Mouse (Mus musculus) midbrain, embryonic 13.5 days (tissue): ENCODE data around the gene Col3a1. TPM values are rescaled to one million over a fixed set of nuclear protein-coding genes. Genes with fewer than 3 reads are reported as not detected.

ENCODE experiments used
- ATAC-seq: fragments of 200-750 bp; cut with Nextera tagmentation; 2 replicates; pipeline ENCODE4 v1.8.0; 2017; ENCODE audit warnings: mild to moderate bottlenecking, moderate TSS enrichment, moderate library complexity
- H3K27ac ChIP-seq: fragments of 300-500 bp; sonication (generic); 2 replicates; pipeline ENCODE4 v1.5.1; 2015; ENCODE audit warnings: inconsistent platforms, mild to moderate bottlenecking, moderate library complexity
- H3K27me3 ChIP-seq: fragments of 300-500 bp; sonication (generic); 2 replicates; pipeline ENCODE4 v1.6.1; 2015; ENCODE audit warnings: mild to moderate bottlenecking, inconsistent platforms
- H3K36me3 ChIP-seq: fragments of 300-500 bp; sonication (generic); 2 replicates; pipeline ENCODE4 v1.6.1; 2015; ENCODE audit warnings: mild to moderate bottlenecking, inconsistent platforms
- H3K4me1 ChIP-seq: fragments of 300-500 bp; sonication (generic); replicated peaks from 2 replicates; pipeline ENCODE4 v1.6.1; 2015; ENCODE audit warnings: inconsistent platforms
- H3K4me2 ChIP-seq: fragments of 300-500 bp; sonication (generic); replicated peaks from 2 replicates; pipeline ENCODE4 v1.6.1; 2015; ENCODE audit warnings: moderate library complexity, mild to moderate bottlenecking, inconsistent platforms
- H3K4me3 ChIP-seq: fragments of 300-500 bp; sonication (generic); replicated peaks from 2 replicates; pipeline ENCODE4 v1.5.1; 2015; ENCODE audit warnings: mild to moderate bottlenecking, inconsistent platforms
- H3K9ac ChIP-seq: fragments of 300-500 bp; sonication (generic); replicated peaks from 2 replicates; pipeline ENCODE4 v1.6.1; 2015; ENCODE audit warnings: mild to moderate bottlenecking, inconsistent platforms
- H3K9me3 ChIP-seq: fragments of 300-500 bp; sonication (generic); 2 replicates; pipeline ENCODE4 v1.6.1; 2016; ENCODE audit warnings: mild to moderate bottlenecking, inconsistent platforms
- WGBS: fragments of 180-500 bp; shearing (Covaris S2); methylation state at CpG from one replicate; pipeline ENCODE4 v1.1.7; 2015; 5-methylcytosine and 5-hydroxymethylcytosine counted together
- polyA plus RNA-seq: library from polyadenylated mRNA; unstranded; fragments of >200 nt; fragmentation: Nextera tagmentation; extraction: Ambion mirVana; gene quantifications from 2 replicates; pipeline ENCODE4 v1.2.1, GENCODE M21; 2015

Col3a1 gene
- 141 and 184 TPM in 2 replicates for polyA plus RNA-seq

- no peak within 1 kb of the TSS for H3K4me2 ChIP-seq
- ATAC-seq = no peak
- H3K27ac ChIP-seq = no peak within 1 kb of the TSS
- H3K4me3 ChIP-seq = no peak within 1 kb of the TSS
- no peaks in the 10 kb centered on the region for H3K4me1 ChIP-seq
- 94% methylated on average over 4 of the region's 4 CpGs for WGBS
- H3K27me3 ChIP-seq = no peaks in the 10 kb centered on the region
- no peak within 1 kb of the TSS for H3K9ac ChIP-seq
- no peaks in the 10 kb centered on the region for H3K36me3 ChIP-seq
- H3K9me3 ChIP-seq = no peaks in the 10 kb centered on the region
Measured at GRCm38 (mm10) chr1:45311388-45311787, at the start of gene Col3a1. TSS of gene Col3a1 (plus strand) at chr1:45311538.

GRCm38 (mm10) chr1:45269421-45269820 lies 41.9 kb upstream of the Col3a1 start:
- H3K36me3 ChIP-seq = no peaks in the 10 kb centered on the region
- H3K27me3 ChIP-seq = no peaks in the 10 kb centered on the region
- ATAC-seq = no peak
- no peak overlapping the region for H3K4me2 ChIP-seq
- H3K9ac ChIP-seq = no peak overlapping the region
- H3K9me3 ChIP-seq = no peaks in the 10 kb centered on the region
- no peaks in the 10 kb centered on the region for H3K4me1 ChIP-seq
- H3K4me3 ChIP-seq = no peak overlapping the region
- no peak overlapping the region for H3K27ac ChIP-seq

GRCm38 (mm10) chr1:45276006-45276539 lies 35.3 kb upstream of the Col3a1 start:
- no peak for ATAC-seq

GRCm38 (mm10) chr1:45287954-45288353 lies 23.4 kb upstream of the Col3a1 start:
- 85% methylated on average over 1 of the region's 1 CpGs for whole genome bisulfite sequencing
- no peak for ATAC-seq

More at GRCm38 (mm10) chr1:45276006-45276539, 35.3 kb upstream of the Col3a1 start:
- Histone ChIP-seq H3K27ac (no peak overlapping the region), H3K36me3 (no peaks in the 10 kb centered on the region), H3K9me3 (no peaks in the 10 kb centered on the region), H3K9ac (no peak overlapping the region), H3K4me1 (no peaks in the 10 kb centered on the region), H3K27me3 (no peaks in the 10 kb centered on the region), H3K4me3 (no peak overlapping the region), H3K4me2 (no peak overlapping the region)
- WGBS = 59% methylated on average over 2 of the region's 2 CpGs

GRCm38 (mm10) chr1:45290037-45290436 lies 21.3 kb upstream of the Col3a1 start:
- H3K4me1 ChIP-seq = no peaks in the 10 kb centered on the region
- no peaks in the 10 kb centered on the region for H3K27me3 ChIP-seq
- H3K4me2 ChIP-seq = no peak overlapping the region
- H3K9ac ChIP-seq = no peak overlapping the region
- ATAC-seq = no peak
- no peak overlapping the region for H3K4me3 ChIP-seq
- no peaks in the 10 kb centered on the region for H3K36me3 ChIP-seq
- no peaks in the 10 kb centered on the region for H3K9me3 ChIP-seq
- no peak overlapping the region for H3K27ac ChIP-seq
- 76% methylated on average over 4 of the region's 4 CpGs for WGBS

More at GRCm38 (mm10) chr1:45287954-45288353, 23.4 kb upstream of the Col3a1 start:
- Histone ChIP-seq H3K9me3 (no peaks in the 10 kb centered on the region), H3K4me2 (no peak overlapping the region), H3K36me3 (no peaks in the 10 kb centered on the region), H3K27me3 (no peaks in the 10 kb centered on the region), H3K9ac (no peak overlapping the region), H3K4me1 (no peaks in the 10 kb centered on the region), H3K27ac (no peak overlapping the region), H3K4me3 (no peak overlapping the region)

GRCm38 (mm10) chr1:45299394-45300119 lies 11.8 kb upstream of the Col3a1 start:
- H3K9me3 ChIP-seq = no peaks in the 10 kb centered on the region
- no peaks in the 10 kb centered on the region for H3K27me3 ChIP-seq
- no peaks in the 10 kb centered on the region for H3K4me1 ChIP-seq
- no peaks in the 10 kb centered on the region for H3K36me3 ChIP-seq
- H3K4me3 ChIP-seq = no peak overlapping the region
- H3K4me2 ChIP-seq = no peak overlapping the region
- 90% methylated on average over 3 of the region's 3 CpGs for WGBS
- no peak for ATAC-seq
- H3K9ac ChIP-seq = no peak overlapping the region
- no peak overlapping the region for H3K27ac ChIP-seq

- no peak for ATAC-seq
- Histone ChIP-seq H3K27ac (no peak overlapping the region), H3K27me3 (no peaks in the 10 kb centered on the region), H3K9me3 (no peaks in the 10 kb centered on the region), H3K4me2 (no peak overlapping the region), H3K36me3 (no peaks in the 10 kb centered on the region), H3K9ac (no peak overlapping the region), H3K4me1 (no peaks in the 10 kb centered on the region), H3K4me3 (no peak overlapping the region)
- 74% methylated on average over 1 of the region's 1 CpGs for WGBS
Measured at GRCm38 (mm10) chr1:45304273-45304672, 7.1 kb upstream of the Col3a1 start.

- Histone ChIP-seq H3K4me3 (no peak overlapping the region), H3K27ac (no peak overlapping the region), H3K9ac (no peak overlapping the region), H3K4me1 (no peaks in the 10 kb centered on the region), H3K9me3 (no peaks in the 10 kb centered on the region), H3K4me2 (no peak overlapping the region), H3K27me3 (no peaks in the 10 kb centered on the region), H3K36me3 (no peaks in the 10 kb centered on the region)
- no peak for ATAC-seq
- WGBS = 76% methylated on average over 2 of the region's 2 CpGs
Measured at GRCm38 (mm10) chr1:45309015-45309414, 2.3 kb upstream of the Col3a1 start.

GRCm38 (mm10) chr1:45311962-45312361 lies 624 bp downstream of the Col3a1 start:
- no peak for ATAC-seq
- Histone ChIP-seq H3K4me3 (no peak overlapping the region), H3K36me3 (no peaks in the 10 kb centered on the region), H3K4me2 (no peak overlapping the region), H3K9ac (no peak overlapping the region), H3K9me3 (no peaks in the 10 kb centered on the region), H3K4me1 (no peaks in the 10 kb centered on the region), H3K27ac (no peak overlapping the region), H3K27me3 (no peaks in the 10 kb centered on the region)

- Histone ChIP-seq H3K4me1 (no peaks in the 10 kb centered on the region), H3K27ac (no peak overlapping the region)
- ATAC-seq = no peak
Measured at GRCm38 (mm10) chr1:45312870-45313269, 1.5 kb downstream of the Col3a1 start.

GRCm38 (mm10) chr1:45313696-45314295 lies 2.5 kb downstream of the Col3a1 start:
- Histone ChIP-seq H3K27me3 (no peaks in the 10 kb centered on the region), H3K4me1 (no peaks in the 10 kb centered on the region), H3K27ac (no peak overlapping the region), H3K9ac (no peak overlapping the region), H3K36me3 (no peaks in the 10 kb centered on the region), H3K4me2 (peak overlapping the region; percentile 28), H3K4me3 (no peak overlapping the region), H3K9me3 (no peaks in the 10 kb centered on the region)
- ATAC-seq = peak; percentile 63
- 19% methylated on average over 10 of the region's 11 CpGs for WGBS

More at GRCm38 (mm10) chr1:45312870-45313269, 1.5 kb downstream of the Col3a1 start:
- H3K9ac ChIP-seq = no peak overlapping the region
- H3K9me3 ChIP-seq = no peaks in the 10 kb centered on the region
- H3K4me2 ChIP-seq = no peak overlapping the region
- H3K27me3 ChIP-seq = no peaks in the 10 kb centered on the region
- H3K4me3 ChIP-seq = no peak overlapping the region
- no peaks in the 10 kb centered on the region for H3K36me3 ChIP-seq

GRCm38 (mm10) chr1:45315767-45316528 lies 4.6 kb downstream of the Col3a1 start:
- Histone ChIP-seq H3K4me2 (no peak overlapping the region), H3K27ac (no peak overlapping the region), H3K27me3 (no peaks in the 10 kb centered on the region), H3K9ac (no peak overlapping the region), H3K4me3 (no peak overlapping the region), H3K4me1 (no peaks in the 10 kb centered on the region), H3K9me3 (no peaks in the 10 kb centered on the region), H3K36me3 (no peaks in the 10 kb centered on the region)
- no peak for ATAC-seq
- 48% methylated on average over 7 of the region's 7 CpGs for WGBS
